Mouse (Mus musculus): ENCODE results near the gene Atp4b.
"Not testable (repeated sequence)": the region's sequence is repeated elsewhere in the genome, so short reads cannot be mapped to it uniquely, and the experiment has no call there.

Gene Atp4b

GRCm38 (mm10) chr8:13382536-13382935 is 14.1 kb downstream of the Atp4b start:
- DNase-seq (ENCODE audit: low spot score) = no peak

GRCm38 (mm10) chr8:13381630-13382029 is 15.0 kb downstream of the Atp4b start:
- no peak for DNase-seq (ENCODE audit: low spot score)

- no peak for DNase-seq (ENCODE audit: low spot score)
These were observed 23.4 kb downstream of the Atp4b start for GRCm38 (mm10) chr8:13373151-13373662.

DNA sequence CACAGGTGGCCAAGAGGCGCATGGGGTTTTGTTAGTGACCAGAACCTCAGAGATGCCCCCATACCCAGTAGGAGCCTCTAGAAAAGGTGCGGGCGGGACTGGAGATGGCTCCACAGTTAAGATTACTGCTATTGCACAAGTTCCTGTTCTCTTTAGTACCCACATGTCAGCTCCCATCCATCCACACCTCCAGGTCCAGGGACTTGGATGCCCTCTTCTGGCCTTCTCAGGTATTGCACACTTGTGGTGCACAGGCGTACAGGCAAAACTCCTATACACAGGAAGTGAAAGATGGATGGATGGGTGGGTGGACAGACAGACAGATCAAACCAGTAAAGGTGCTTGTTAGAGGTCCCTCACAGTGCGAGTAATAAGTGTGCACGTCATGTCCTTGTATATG is 34.8 kb downstream of the Atp4b start:
- DNase-seq (ENCODE audit: low spot score) = no peak

- DNase-seq (ENCODE audit: low spot score) = no peak
These were observed 36.4 kb downstream of the Atp4b start for GRCm38 (mm10) chr8:13360213-13360612.

- no peak for DNase-seq (ENCODE audit: low spot score)
These were observed 39.9 kb downstream of the Atp4b start for GRCm38 (mm10) chr8:13356681-13357080.

GRCm38 (mm10) chr8:13356221-13356620 is 40.4 kb downstream of the Atp4b start:
- no peak for DNase-seq (ENCODE audit: low spot score)

GRCm38 (mm10) chr8:13353883-13354282 is 42.7 kb downstream of the Atp4b start:
- no peak for DNase-seq (ENCODE audit: low spot score)

DNA sequence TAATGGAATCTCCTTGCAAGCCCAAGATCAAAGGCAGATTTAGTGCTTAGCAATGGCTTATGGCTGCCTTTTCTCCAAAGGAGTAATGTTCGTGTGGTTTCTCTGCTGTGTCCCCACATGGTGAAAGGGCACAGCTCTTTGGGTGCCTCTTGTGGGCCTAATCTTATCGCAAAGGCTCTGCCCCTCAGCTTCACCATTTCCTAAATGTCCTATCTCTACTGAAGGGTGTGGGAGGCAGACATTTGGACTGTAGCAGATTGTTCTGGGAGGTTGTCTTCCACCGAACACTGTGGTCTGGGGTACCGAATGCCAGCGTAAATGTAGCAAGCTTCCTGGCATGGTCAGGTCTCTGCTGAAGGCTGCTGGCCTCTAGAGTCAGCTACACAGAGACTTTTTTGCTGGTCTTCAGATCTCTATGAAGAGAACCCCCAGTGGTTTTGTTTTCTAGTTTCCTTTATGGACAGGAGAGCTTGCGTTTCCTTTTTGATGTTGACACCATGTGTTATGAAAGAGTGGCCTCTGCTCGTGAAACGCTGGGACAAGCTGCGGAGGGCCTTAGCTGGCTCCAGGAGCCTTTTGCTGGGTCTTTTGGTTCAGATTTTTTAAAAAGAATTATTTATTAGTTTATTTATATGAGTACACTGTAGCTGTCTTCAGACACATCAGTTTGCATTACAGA is 43.3 kb downstream of the Atp4b start:
- DNase-seq (ENCODE audit: low spot score) = no peak

DNA sequence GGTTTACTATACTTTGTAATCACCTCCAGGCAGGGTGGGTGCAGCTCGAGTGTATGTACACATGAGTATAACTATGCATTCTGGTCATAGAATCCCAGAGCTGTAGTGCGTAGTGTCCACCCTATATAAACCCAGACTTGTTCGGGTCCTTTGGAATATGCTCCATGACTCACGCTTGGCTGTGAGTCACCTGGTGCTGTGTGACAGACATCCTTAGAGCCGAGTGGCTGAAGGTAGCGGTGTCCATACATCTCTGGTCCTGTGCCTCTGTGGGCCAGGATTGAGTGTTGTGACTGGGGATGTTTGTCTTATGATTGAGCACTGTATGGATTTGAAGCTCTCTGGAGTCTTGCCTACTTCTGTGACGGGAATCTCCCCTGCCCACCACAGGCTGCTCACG is 44.0 kb downstream of the Atp4b start:
- DNase-seq (ENCODE audit: low spot score) = no peak

DNA sequence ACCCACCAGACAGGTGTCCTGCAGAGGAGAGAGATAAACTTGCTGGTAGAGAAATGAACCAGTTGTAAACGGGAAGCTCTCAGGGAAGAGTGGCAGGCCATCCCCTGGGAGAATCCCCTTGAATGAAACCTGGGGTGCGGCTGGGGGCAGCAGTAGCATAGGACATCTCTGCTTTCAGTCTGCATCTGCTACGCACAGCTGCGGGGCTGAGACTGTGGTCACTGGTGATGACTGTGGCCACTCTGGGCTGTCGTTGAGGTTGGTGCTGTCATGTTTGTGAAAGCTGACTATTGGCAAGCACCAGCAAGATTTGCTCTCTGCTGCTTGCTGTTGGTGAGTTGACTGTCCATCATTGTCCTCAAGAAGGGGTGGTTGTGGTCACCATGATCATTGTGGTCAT is 45.0 kb downstream of the Atp4b start:
- no peak for DNase-seq (ENCODE audit: low spot score)

- DNase-seq (ENCODE audit: low spot score) = no peak
These were observed 46.6 kb downstream of the Atp4b start for GRCm38 (mm10) chr8:13350052-13350451.

- DNase-seq (ENCODE audit: low spot score) = no peak
These were observed 53.5 kb downstream of the Atp4b start for GRCm38 (mm10) chr8:13343134-13343533.

GRCm38 (mm10) chr8:13342340-13342739 is 54.3 kb downstream of the Atp4b start:
- DNase-seq (ENCODE audit: low spot score) = no peak

DNA sequence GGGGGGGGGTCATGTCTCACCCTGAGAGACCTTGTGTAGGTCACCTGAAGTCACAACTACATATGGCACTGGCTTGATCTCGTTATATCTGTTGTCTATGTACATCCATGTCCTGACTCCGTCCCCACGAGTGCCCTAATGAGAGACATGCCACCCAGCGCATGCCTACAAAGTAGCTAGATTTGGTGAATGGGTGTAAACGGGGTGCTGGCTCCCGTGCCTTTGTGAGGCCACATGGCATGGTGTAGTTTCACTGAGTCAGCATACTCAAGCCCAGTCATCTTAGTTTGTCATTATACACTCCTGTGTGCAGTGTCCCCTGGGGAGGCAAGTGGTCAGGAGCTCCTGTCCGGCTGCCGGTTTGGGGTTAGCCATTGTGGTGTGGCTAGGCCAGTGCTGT is 56.0 kb downstream of the Atp4b start:
- DNase-seq (ENCODE audit: low spot score) = no peak

- DNase-seq (ENCODE audit: low spot score) = no peak
These were observed 57.0 kb downstream of the Atp4b start for GRCm38 (mm10) chr8:13339646-13339990.

DNA sequence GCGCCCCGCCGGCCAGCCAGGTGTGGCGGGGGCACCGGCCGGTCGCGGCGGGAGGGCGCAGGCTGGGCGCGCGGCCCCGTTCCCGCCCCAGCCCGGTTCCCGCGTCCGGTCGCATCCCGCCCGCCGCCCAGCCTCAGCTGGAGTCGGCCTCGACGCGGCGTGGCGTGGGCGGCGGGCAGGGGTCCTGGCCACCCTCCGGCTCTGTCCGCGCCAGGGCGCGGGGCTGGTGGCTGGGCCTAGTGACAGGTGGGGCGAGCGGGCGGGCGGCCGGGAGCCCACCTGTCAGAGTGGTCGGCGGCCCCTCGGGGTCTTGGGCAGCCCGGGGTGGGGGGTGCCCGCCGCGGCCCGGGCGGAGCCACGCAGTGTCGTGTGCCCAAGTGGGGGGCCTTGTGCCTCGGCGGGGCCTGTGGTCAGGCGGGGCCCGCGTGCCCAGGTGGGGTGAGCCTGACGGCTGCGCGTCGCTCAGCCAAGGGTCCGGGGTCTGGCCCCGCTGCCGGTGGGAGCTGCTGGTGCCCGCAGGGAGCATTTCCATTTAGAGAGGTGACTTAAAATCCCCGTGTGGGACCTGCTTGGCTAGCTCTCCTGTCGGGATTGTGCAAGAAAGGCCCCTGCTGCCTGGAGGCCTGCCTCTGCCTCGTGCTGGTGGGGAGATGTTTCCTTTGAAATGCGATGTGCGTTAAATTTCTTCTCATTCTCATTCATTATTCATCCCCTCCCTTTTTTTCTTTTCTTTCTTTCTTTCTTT is 57.6 kb downstream of the Atp4b start:
- DNase-seq (ENCODE audit: low spot score) = peak; percentile 10

DNA sequence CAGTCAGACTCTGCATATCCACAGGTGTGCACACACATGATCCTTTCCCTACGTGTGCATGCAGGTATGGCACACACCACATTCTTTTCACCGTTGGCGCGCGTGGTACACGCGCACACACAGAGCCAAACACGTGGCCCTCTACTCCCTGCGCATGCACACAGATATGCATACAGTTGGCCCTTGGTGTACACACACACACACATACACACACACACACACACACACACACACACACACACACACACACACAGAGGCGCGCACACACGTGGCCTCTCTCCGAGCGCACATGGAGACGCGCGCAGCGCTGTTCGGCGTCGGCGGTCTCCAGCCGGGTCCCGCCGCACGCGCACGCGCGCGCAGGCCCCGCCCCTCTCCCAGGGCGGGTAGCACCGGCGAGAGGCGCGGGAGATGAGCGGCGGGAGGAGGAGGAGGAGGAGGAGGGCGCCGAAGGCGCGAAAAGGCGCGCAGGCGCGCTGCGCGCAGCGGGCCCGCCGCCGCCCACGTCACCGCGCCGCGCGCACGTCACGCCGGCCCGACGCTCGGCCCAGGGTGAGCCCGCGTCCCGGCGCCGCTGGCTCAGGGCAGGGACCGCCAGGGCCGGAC is 58.3 kb downstream of the Atp4b start, which contains the start of gene Tfdp1:
Gene Tfdp1 (plus strand): TSS at position 497 of the 606 bp plus-strand sequence.
- peak; percentile 65 for DNase-seq (ENCODE audit: low spot score)

DNA sequence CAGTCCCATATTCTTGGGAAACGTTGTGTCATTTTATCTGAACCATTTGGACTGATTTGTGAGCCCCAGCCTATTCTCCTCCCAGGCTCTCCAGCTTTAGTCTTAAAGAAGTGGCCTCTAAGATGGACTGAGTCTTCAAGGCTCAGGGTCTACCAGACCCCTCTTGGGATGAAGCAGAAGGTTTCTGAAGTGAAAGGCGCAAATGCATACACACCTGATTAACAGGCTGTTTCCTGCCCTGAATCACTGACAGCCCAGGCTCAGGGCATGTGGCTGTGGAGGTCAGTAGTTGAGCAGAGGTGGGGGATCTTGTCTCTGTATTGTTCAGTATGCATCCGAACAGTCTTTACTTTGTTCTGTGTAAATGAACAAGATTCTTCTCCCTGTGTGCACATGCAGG is 58.9 kb downstream of the Atp4b start:
- DNase-seq (ENCODE audit: low spot score) = no peak

DNA sequence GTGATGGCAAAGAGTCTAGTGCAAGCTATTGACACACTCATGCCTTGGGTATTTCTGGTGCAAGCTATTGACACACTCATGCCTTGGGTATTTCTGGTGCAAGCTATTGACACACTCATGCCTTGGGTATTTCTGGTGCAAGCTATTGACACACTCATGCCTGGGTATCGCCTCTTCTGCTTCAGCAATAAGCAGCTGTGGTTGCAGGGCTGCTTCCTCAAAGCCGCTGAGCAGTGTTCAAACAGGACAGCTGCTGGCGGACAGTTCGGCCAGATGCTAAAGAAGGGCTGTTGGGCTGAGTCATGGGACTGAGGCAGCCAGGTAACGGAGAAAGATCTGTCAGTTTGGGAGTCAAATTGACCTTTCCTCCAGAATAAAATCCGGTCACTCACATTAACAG is 59.4 kb downstream of the Atp4b start:
- not testable (repeated sequence) for DNase-seq (ENCODE audit: low spot score)

Measured in lung, postnatal 25 days (tissue).